Mouse (Mus musculus) monocyte, adult 2 months (primary cell): ENCODE data around the gene Ankrd66.
"Not testable (repeated sequence)": the region's sequence is repeated elsewhere in the genome, so short reads cannot be mapped to it uniquely, and the experiment has no call there.

Experiments used
- DNase-seq, 2 experiments: peaks; one replicate each; pipeline ENCODE4 v3.0.0; 2022; ENCODE audit warnings: low spot score in 2 of 2, low read depth in 1 of 2

The Ankrd66 gene

DNA sequence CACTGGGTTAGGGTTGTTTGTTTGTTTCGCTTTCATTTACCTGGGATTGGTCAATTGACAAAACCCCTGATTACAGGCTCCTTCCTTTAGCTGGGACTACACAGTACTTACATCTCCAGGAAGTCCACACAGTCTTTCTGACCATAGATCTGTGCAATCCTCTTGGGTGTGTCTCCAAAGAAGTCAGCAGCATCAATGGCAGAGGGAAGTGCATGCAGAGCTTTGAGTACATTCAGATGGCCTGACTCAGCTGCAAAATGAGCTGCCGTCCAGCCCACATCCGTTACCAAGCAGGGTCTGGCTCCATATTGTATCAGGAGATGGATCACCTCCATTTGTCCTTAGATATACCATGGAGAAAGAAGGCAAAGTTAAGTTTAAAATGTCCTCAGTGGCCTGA is 4.7 kb downstream of the Ankrd66 start:
- DNase-seq = peak in 1 of 2 experiments; percentile 11

DNA sequence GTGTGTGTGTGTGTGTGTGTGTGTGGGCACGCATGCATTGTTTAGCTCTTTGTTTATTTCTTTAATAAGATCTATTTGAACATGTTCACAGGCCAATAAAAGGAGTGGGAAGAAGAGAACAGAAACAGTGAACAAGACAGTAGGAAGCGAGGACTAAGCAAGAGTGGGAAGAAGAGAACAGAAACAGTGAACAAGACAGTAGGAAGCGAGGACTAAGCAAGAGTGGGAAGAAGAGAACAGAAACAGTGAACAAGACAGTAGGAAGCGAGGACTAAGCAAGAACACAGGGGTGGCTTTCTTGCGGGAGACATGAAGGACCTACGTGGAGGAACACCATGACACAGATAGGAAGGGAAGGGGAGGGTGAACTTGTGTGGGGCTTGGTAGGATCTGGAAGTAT is 6.6 kb downstream of the Ankrd66 start:
- not testable (repeated sequence) for DNase-seq

DNA sequence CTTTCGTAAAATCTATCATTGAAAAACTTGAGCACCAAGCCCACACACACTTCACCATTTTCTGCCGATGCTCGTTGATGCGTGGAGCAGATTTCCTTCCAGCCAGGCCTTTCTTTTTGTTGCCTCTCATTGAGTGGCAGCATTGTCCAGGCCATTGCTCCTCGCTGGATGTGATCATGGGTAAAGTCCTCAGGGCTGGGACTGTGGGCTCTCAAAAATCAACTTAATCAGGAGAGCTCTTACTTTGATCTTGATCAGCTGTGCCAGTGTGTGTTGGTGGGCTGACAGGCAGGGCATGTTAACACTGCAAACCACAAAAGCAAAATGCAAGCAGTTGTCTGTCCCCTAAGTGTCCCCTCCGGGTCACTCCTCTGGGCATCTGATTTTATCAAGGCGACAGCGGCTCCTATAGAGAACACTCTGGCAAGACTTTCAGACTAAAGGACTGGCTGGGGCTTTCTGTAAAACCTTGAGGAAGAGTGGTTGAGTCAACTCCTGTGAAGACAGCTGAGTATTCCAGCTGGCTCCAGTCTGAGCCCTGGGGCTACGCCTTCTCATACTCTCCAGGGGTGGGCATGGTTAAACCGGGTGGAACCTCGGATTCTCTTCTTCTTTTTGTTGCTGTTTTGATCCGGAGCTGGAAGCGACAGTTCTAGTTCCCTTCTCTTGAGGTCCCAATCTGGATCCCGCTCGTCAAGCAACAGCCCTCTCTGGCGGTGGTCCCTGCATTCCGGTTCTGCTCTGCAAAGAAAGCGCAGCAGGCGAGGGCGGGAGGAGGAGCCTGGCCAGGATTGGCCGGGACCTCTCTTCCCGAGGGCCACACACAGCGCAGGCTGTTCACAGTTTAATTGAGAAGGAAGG is 8.8 kb downstream of the Ankrd66 start:
- DNase-seq = no peak

DNA sequence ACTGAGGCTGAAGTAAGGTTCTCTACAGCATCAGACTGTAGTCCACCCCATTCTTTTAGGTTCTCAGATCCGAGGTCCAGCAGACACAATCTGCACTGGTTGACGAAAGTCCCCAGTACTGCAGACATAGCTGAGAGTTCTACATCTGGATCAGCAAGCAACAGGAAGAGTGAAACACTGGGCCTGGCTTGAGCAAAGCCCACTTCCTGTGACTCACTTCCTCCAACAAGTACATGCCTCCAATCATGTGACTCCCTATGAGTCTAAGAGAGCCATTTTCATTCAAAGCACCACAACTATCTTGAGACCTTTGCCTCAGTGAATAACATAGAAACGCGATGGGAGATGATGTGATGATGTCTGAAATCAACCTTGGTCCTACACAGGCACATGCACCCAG is 12.2 kb downstream of the Ankrd66 start:
- no peak for DNase-seq

- DNase-seq = no peak
Observed at GRCm38 (mm10) chr17:43530507-43530906, 12.9 kb downstream of the Ankrd66 start.

DNA sequence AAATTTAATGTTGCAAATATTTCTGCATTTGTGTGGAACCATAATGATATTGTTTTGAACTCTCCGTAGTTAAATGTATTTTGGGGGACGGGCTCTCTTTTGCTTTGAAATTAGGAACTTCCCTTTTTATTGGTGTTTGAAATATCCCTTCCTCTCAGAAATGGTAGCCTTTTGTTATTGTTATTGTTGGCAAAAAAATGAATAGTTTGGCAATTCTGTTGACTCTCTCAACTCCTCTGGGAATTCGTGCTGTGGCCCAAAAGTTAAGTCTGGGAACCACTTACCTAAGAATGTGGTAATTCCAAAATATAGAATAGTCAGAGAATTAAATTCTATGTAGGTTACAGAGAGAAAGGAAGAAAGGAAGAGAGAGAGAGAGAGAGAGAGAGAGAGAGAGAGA is 23.3 kb downstream of the Ankrd66 start:
- no peak for DNase-seq

GRCm38 (mm10) chr17:43518644-43519409 is 24.6 kb downstream of the Ankrd66 start:
- DNase-seq = peak; percentile 13 to 21

GRCm38 (mm10) chr17:43510782-43511181 is 32.7 kb downstream of the Ankrd66 start:
- no peak for DNase-seq

DNA sequence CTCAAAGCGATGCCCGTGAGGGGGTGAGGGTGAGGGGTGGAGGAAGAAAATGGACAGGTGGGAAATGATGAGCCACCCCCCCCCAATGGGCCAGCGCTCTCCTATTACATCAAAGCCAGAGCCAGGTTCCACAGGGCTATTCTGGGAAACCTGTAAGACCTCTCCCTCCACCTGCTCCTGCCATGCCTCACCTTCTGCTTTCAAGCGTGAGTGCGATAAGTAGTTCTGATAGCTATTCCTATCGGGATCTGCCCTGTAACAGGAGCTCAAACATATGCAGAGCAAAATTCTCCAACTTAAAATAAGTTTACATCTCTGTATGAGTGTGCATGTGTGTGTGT is 38.9 kb downstream of the Ankrd66 start:
- DNase-seq = no peak

DNA sequence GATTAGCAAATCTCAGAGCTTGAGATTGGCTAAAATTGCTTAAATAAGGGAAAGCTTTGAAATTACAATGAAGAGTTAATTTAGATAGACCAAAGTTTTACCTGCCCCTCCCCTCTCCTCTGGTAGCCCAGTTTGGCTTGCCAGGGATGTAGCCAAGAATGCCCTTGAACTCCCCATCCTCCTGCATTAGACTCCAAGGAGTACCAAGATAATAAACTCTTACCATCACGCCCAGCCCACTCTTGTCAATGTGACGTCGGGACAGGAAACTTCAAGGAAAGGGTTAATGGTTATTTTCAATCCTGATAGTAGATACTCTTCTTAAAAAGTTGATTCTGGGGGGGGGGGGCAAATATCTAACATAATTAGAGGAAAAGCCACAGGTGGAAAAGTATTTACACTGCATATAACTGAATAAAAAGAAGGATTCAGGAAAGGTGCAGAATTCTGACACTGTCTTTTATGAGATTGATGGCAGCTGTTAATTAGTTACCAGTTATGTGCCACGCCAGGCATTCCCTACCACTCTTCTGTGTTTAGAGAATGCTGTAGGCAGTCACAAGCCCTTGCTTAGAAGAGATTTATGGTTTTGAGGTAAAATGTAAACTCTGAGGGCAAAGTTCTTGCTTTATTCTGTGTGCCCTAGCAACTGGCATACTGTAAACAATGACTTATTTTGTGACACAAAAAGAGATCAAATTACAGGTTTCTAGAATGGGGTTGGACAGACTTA is 39.4 kb downstream of the Ankrd66 start:
- no peak for DNase-seq

- no peak for DNase-seq
Observed at GRCm38 (mm10) chr17:43502592-43502991, 40.8 kb downstream of the Ankrd66 start, which contains the start of gene Mep1a. TSS of gene Mep1a (minus strand) at chr17:43502812.

- no peak for DNase-seq
Observed at GRCm38 (mm10) chr17:43501631-43502030, 41.8 kb downstream of the Ankrd66 start.

GRCm38 (mm10) chr17:43501223-43501622 is 42.2 kb downstream of the Ankrd66 start:
- DNase-seq = no peak

DNA sequence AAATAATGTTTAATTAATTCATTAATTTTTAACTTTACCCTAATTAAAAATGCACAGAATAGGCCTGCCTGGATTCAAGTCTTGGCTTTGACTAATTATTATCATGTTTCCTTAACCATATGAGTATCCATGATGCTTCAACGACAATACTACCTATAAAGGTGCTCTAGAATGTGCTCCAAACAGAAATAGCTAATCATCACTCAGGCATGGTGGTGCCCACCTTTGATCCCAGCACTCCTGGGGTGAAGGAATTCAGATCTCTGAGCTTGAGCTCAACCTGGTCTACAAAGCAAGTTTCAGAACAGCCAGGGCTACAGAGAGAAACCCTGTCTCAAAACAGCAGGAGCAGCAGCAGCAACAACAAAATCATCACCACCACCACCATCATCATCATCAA is 42.9 kb downstream of the Ankrd66 start:
- DNase-seq = no peak

- DNase-seq = no peak
Observed at GRCm38 (mm10) chr17:43497521-43497920, 45.9 kb downstream of the Ankrd66 start.

DNA sequence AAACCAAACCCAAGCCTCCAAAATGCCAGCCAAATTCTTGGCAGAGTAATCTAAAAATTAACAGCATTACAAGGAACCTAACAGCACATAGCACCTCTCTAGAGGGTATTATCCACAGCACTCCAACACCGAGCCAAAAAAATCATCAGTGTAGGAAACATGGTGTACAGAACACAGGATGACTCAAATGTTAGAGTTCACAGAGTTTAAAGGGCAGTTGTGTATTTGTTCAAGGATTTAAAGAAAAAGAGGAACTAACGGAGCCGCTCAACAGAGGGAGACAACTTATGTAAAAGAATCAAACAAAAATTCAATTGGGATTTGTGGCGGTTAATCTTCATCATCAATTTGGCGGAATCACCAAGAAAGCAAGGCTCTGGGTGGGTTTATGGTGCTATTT is 47.9 kb downstream of the Ankrd66 start:
- no peak for DNase-seq

GRCm38 (mm10) chr17:43490371-43490770 is 53.1 kb downstream of the Ankrd66 start:
- DNase-seq = not testable (repeated sequence)

GRCm38 (mm10) chr17:43488439-43489151 is 54.8 kb downstream of the Ankrd66 start:
- no peak for DNase-seq

DNA sequence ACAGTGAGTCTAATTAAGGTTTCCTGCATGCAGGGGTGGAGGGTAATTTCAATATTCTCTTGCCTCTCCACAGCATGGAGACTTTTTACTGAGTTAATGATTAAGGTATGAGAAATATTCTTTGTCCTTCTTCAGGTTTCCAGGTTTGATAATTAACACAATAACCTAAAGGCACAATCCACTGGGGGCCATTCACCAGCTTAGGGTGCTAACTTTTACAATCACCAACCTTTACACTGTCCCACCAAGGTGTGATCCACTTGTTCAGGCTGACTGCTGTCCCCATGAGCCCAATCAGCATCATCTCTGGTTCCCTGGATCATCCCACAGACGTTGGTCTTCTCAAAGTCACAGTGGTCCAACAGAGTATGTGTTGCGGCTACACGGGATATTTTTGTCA is 57.5 kb downstream of the Ankrd66 start:
- DNase-seq = no peak
